In the genomic region with DNA sequence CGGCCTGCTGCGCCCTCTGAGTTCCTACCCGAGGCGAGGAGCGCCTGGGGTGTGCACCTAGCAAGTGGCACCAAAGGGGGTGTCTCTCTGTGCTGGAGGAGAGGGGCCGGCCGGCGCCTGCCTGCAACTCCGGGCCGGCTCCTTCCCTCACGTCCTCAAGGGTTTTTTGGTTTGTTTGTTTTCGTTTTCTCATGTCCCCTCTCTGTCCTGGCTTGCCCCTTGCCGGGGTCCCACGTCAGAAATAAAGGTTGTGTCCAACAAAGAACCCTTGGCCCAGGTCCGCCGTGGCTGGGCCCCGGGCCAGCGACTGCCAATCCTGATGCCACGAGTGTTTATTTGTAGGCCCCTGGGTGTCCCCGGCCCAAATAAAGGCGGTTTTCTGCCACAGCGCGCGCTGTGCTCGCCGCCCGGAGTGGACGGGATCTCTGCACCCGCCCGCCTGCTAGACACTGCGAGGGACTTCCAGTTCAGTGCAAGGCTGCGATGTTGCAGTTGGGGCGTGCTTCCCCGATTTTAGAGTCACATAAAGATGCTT, we compare ENCODE assay signal across 8 mouse cellular contexts. TPM values are rescaled to one million over a fixed set of nuclear protein-coding genes. Genes with fewer than 3 reads are reported as not detected.
DNase-seq lines count a peak whose midpoint lies in the region; ATAC-seq and TF ChIP-seq lines count a peak whose summit lies in the region.

No protein-coding gene starts in this region.

- no peak for TF ChIP-seq POLR2A in ES-Bruce4 (IDR thresholded peaks at IDR 0.05; ENCODE audit: insufficient read depth, low read length)

- H3K27me3 ChIP-seq in ES-Bruce4 (ENCODE audit: control insufficient read depth, insufficient read depth, low read length, poor library complexity, severe bottlenecking) = no peaks in the 10 kb centered on the region
- H3K27me3 ChIP-seq in embryonic facial prominence, embryonic 14.5 days (replicated peaks; ENCODE audit: control insufficient read depth, insufficient read depth, low read length) = no peaks in the 10 kb centered on the region
- no peaks in the 10 kb centered on the region for H3K27me3 ChIP-seq in limb, embryonic 15.5 days
- no peaks in the 10 kb centered on the region for H3K27me3 ChIP-seq in midbrain, embryonic 13.5 days

- no peak for TF ChIP-seq EP300 in ES-Bruce4 (IDR thresholded peaks at IDR 0.05; ENCODE audit: insufficient read depth, low read depth, low read length)

- H3K4me3 ChIP-seq in ES-Bruce4 (ENCODE audit: low read depth, low read length) = peak overlapping the region; percentile 73
- H3K4me3 ChIP-seq in embryonic facial prominence, embryonic 14.5 days (ENCODE audit: low read depth, low read length) = peak overlapping the region; percentile 84
- H3K4me3 ChIP-seq in limb, embryonic 15.5 days = peak overlapping the region; percentile 87
- peak overlapping the region; percentile 84 for H3K4me3 ChIP-seq in midbrain, embryonic 13.5 days (replicated peaks)

- peak overlapping the region; percentile 76 for H3K4me2 ChIP-seq in embryonic facial prominence, embryonic 14.5 days (ENCODE audit: low read depth, low read length)
- peak overlapping the region; percentile 59 for H3K4me2 ChIP-seq in limb, embryonic 15.5 days
- H3K4me2 ChIP-seq in midbrain, embryonic 13.5 days (replicated peaks) = peak overlapping the region; percentile 81

- TF ChIP-seq CTCF in ES-Bruce4 (IDR thresholded peaks at IDR 0.05; ENCODE audit: low read depth, low read length) = no peak

- no peaks in the 10 kb centered on the region for H3K36me3 ChIP-seq in ES-Bruce4 (ENCODE audit: control insufficient read depth, insufficient read depth, low read length, poor library complexity, severe bottlenecking)
- no peaks in the 10 kb centered on the region for H3K36me3 ChIP-seq in embryonic facial prominence, embryonic 14.5 days (ENCODE audit: control insufficient read depth, insufficient read depth, low read length)
- H3K36me3 ChIP-seq in limb, embryonic 15.5 days = no peaks in the 10 kb centered on the region
- 0 out of 2 replicates have a peak, but pooled peaks cover 2% of the 10 kb centered on the region for H3K36me3 ChIP-seq in midbrain, embryonic 13.5 days

- DNase-seq in gastrocnemius, adult 18-20 months (ENCODE audit: low spot score) = peak; percentile 44
- no peak for DNase-seq in gastrocnemius, postnatal 4 days (ENCODE audit: low spot score in 2 of 2)
- peak; percentile 61 for DNase-seq in embryonic facial prominence, embryonic 14.5 days (ENCODE audit: low spot score)
- peak; percentile 64 to 71 for DNase-seq in heart, postnatal 14 days
- no peak for DNase-seq in Muller cell, postnatal 12 days (ENCODE audit: inconsistent ontology term)

- no peak overlapping the region for H3K27ac ChIP-seq in ES-Bruce4 (ENCODE audit: insufficient read depth, low read length)
- peak overlapping the region; percentile 93 for H3K27ac ChIP-seq in embryonic facial prominence, embryonic 14.5 days (replicated peaks; ENCODE audit: low read depth, low read length)
- H3K27ac ChIP-seq in limb, embryonic 15.5 days = peak overlapping the region; percentile 91
- H3K27ac ChIP-seq in midbrain, embryonic 13.5 days = peak overlapping the region; percentile 92

- intact Hi-C loops in heart, postnatal 14 days (cut with DNase I) = loop anchor here (5.0 kb wide), 1 partner anchor 33 kb away; no protein-coding TSS in a partner anchor

- 0 out of 2 replicates have a peak, but pooled peaks cover 4% of the 10 kb centered on the region for H3K9me3 ChIP-seq in ES-Bruce4 (replicated peaks; ENCODE audit: control insufficient read depth, insufficient read depth, low read length, poor library complexity, severe bottlenecking)
- H3K9me3 ChIP-seq in embryonic facial prominence, embryonic 14.5 days (ENCODE audit: control insufficient read depth, low read length) = no peaks in the 10 kb centered on the region
- H3K9me3 ChIP-seq in limb, embryonic 15.5 days = no peaks in the 10 kb centered on the region
- no peaks in the 10 kb centered on the region for H3K9me3 ChIP-seq in midbrain, embryonic 13.5 days

- peak overlapping the region; percentile 92 for H3K9ac ChIP-seq in ES-Bruce4 (ENCODE audit: low read depth, poor library complexity, severe bottlenecking)
- peak overlapping the region; percentile 93 for H3K9ac ChIP-seq in embryonic facial prominence, embryonic 14.5 days (ENCODE audit: low read depth, low read length)
- H3K9ac ChIP-seq in limb, embryonic 15.5 days = peak overlapping the region; percentile 87
- H3K9ac ChIP-seq in midbrain, embryonic 13.5 days (replicated peaks) = peak overlapping the region; percentile 93

- ATAC-seq in embryonic facial prominence, embryonic 14.5 days (ENCODE audit: low read depth) = peak; percentile 77
- ATAC-seq in limb, embryonic 15.5 days (ENCODE audit: insufficient number of reproducible peaks, low FRiP score, low TSS enrichment, low read depth) = peak; percentile 75
- ATAC-seq in midbrain, embryonic 13.5 days = peak; percentile 91

- WGBS in embryonic facial prominence, embryonic 14.5 days = under 1% methylated on average over 34 of the region's 34 CpGs
- WGBS in limb, embryonic 15.5 days = under 1% methylated on average over 34 of the region's 34 CpGs
- WGBS in midbrain, embryonic 13.5 days = 0% methylated on average over 34 of the region's 34 CpGs

- H3K4me1 ChIP-seq in ES-Bruce4 (ENCODE audit: control insufficient read depth, insufficient read depth, low read length) = no peaks in the 10 kb centered on the region
- peaks cover 14% of the 10 kb centered on the region for H3K4me1 ChIP-seq in embryonic facial prominence, embryonic 14.5 days (ENCODE audit: control insufficient read depth, insufficient read depth, low read length)
- peaks cover 18% of the 10 kb centered on the region for H3K4me1 ChIP-seq in limb, embryonic 15.5 days
- peaks cover 35% of the 10 kb centered on the region for H3K4me1 ChIP-seq in midbrain, embryonic 13.5 days (replicated peaks)

RNA-seq across cellular contexts. Expression of gene Tmem94, which starts 0.4 kb away (rescaled TPM):
- 10 to 100 TPM; 85.1 to 88.2 TPM for total RNA-seq in gastrocnemius, adult 18-20 months (2021)
- 10 to 100 TPM; 51.9 to 57.3 TPM for total RNA-seq in gastrocnemius, postnatal 4 days (2021)
- 29.2 and 32.6 TPM in 2 replicates for polyA plus RNA-seq in ES-Bruce4 (2011; ENCODE audit: insufficient read depth, insufficient read length, low read depth, missing spikeins)
- 15.4 and 18.2 TPM in 2 replicates for polyA plus RNA-seq in embryonic facial prominence, embryonic 14.5 days (2014; fragmentation: Nextera tagmentation; extraction: Ambion mirVana)
- total RNA-seq in heart, postnatal 14 days (2021) = 100 to 1,000 TPM; 103 to 111 TPM
- 23.6 and 28.1 TPM in 2 replicates for polyA plus RNA-seq in limb, embryonic 15.5 days (2015; fragmentation: Nextera tagmentation; extraction: Ambion mirVana)
- polyA plus RNA-seq in midbrain, embryonic 13.5 days (2015; fragmentation: Nextera tagmentation; extraction: Ambion mirVana) = 29.9 and 31.0 TPM in 2 replicates

RNA-seq across cellular contexts. Expression of gene Caskin2, which starts 47.8 kb away (rescaled TPM):
- 10 to 100 TPM; 13.1 to 18.2 TPM for total RNA-seq in gastrocnemius, adult 18-20 months (2021)
- total RNA-seq in gastrocnemius, postnatal 4 days (2021) = 10 to 100 TPM; 26.1 to 26.8 TPM
- 10.5 and 12.1 TPM in 2 replicates for polyA plus RNA-seq in ES-Bruce4 (2011; ENCODE audit: insufficient read depth, insufficient read length, low read depth, missing spikeins)
- 16.2 and 16.8 TPM in 2 replicates for polyA plus RNA-seq in embryonic facial prominence, embryonic 14.5 days (2014; fragmentation: Nextera tagmentation; extraction: Ambion mirVana)
- total RNA-seq in heart, postnatal 14 days (2021) = 10 to 100 TPM; 54.0 to 54.9 TPM
- polyA plus RNA-seq in limb, embryonic 15.5 days (2015; fragmentation: Nextera tagmentation; extraction: Ambion mirVana) = 16.5 and 17.9 TPM in 2 replicates
- 10.3 and 12.3 TPM in 2 replicates for polyA plus RNA-seq in midbrain, embryonic 13.5 days (2015; fragmentation: Nextera tagmentation; extraction: Ambion mirVana)

RNA-seq across cellular contexts. Expression of gene Tsen54, which starts 48.9 kb away (rescaled TPM):
- total RNA-seq in gastrocnemius, adult 18-20 months (2021) = 1 to 10 TPM; 5.0 to 6.5 TPM
- total RNA-seq in gastrocnemius, postnatal 4 days (2021) = 10 to 100 TPM; 15.6 to 16.9 TPM
- 26.9 and 30.2 TPM in 2 replicates for polyA plus RNA-seq in ES-Bruce4 (2011; ENCODE audit: insufficient read depth, insufficient read length, low read depth, missing spikeins)
- 21.2 and 26.8 TPM in 2 replicates for polyA plus RNA-seq in embryonic facial prominence, embryonic 14.5 days (2014; fragmentation: Nextera tagmentation; extraction: Ambion mirVana)
- total RNA-seq in heart, postnatal 14 days (2021) = 10 to 100 TPM in 1 of 2 experiments, 1 to 10 TPM in 1; 8.7 to 12.1 TPM
- polyA plus RNA-seq in limb, embryonic 15.5 days (2015; fragmentation: Nextera tagmentation; extraction: Ambion mirVana) = 29.5 and 31.3 TPM in 2 replicates
- 24.8 and 25.8 TPM in 2 replicates for polyA plus RNA-seq in midbrain, embryonic 13.5 days (2015; fragmentation: Nextera tagmentation; extraction: Ambion mirVana)

RNA-seq across cellular contexts. Expression of gene Grb2, which starts 57.3 kb away (rescaled TPM):
- total RNA-seq in gastrocnemius, adult 18-20 months (2021) = 10 to 100 TPM; 63.9 to 66.6 TPM
- 100 to 1,000 TPM; 106 to 116 TPM for total RNA-seq in gastrocnemius, postnatal 4 days (2021)
- 75.0 and 75.9 TPM in 2 replicates for polyA plus RNA-seq in ES-Bruce4 (2011; ENCODE audit: insufficient read depth, insufficient read length, low read depth, missing spikeins)
- 66.7 TPM in 2 replicates for polyA plus RNA-seq in embryonic facial prominence, embryonic 14.5 days (2014; fragmentation: Nextera tagmentation; extraction: Ambion mirVana)
- 100 to 1,000 TPM; 113 to 120 TPM for total RNA-seq in heart, postnatal 14 days (2021)
- 87.7 and 93.9 TPM in 2 replicates for polyA plus RNA-seq in limb, embryonic 15.5 days (2015; fragmentation: Nextera tagmentation; extraction: Ambion mirVana)
- 165 and 176 TPM in 2 replicates for polyA plus RNA-seq in midbrain, embryonic 13.5 days (2015; fragmentation: Nextera tagmentation; extraction: Ambion mirVana)

RNA-seq across cellular contexts. Expression of gene Llgl2, which starts 58.2 kb away (rescaled TPM):
- 1 to 10 TPM; 6.3 to 8.1 TPM for total RNA-seq in gastrocnemius, adult 18-20 months (2021)
- total RNA-seq in gastrocnemius, postnatal 4 days (2021) = 10 to 100 TPM; 19.0 to 21.6 TPM
- polyA plus RNA-seq in ES-Bruce4 (2011; ENCODE audit: insufficient read depth, insufficient read length, low read depth, missing spikeins) = 92.1 and 99.1 TPM in 2 replicates
- 11.9 and 12.1 TPM in 2 replicates for polyA plus RNA-seq in embryonic facial prominence, embryonic 14.5 days (2014; fragmentation: Nextera tagmentation; extraction: Ambion mirVana)
- total RNA-seq in heart, postnatal 14 days (2021) = 10 to 100 TPM; 15.0 to 18.2 TPM
- polyA plus RNA-seq in limb, embryonic 15.5 days (2015; fragmentation: Nextera tagmentation; extraction: Ambion mirVana) = 22.4 and 23.1 TPM in 2 replicates
- polyA plus RNA-seq in midbrain, embryonic 13.5 days (2015; fragmentation: Nextera tagmentation; extraction: Ambion mirVana) = 0.66 and 0.76 TPM in 2 replicates

Comparison
In these comparisons a context has a peak if more than half of its experiments do, and no peak if none do; other contexts are left out.
1. DNase-seq: peak in gastrocnemius, adult 18-20 months (single experiment), embryonic facial prominence, embryonic 14.5 days (single experiment) and heart, postnatal 14 days (2 of 2); none in gastrocnemius, postnatal 4 days (0 of 2) and Muller cell, postnatal 12 days (single experiment).
2. Peak in every context shown above with its lines, with median percentiles within 50 percentile points of each other: H3K4me3 ChIP-seq, H3K9ac ChIP-seq, ATAC-seq and H3K4me2 ChIP-seq.